Mouse (Mus musculus): ENCODE measurements around the gene Mvb12b. TPM values are rescaled to one million over a fixed set of nuclear protein-coding genes. Genes with fewer than 3 reads are reported as not detected.

The Mvb12b gene
- polyA plus RNA-seq, 1 experiment from 2014 or later = 11.9 TPM

- Histone ChIP-seq H3K4me3 (replicated peaks; ENCODE audit: low read length) (no peak overlapping the region), H3K36me3 (ENCODE audit: control insufficient read depth, insufficient read depth, low read length) (no peaks in the 10 kb centered on the region), H3K4me1 (ENCODE audit: control insufficient read depth, insufficient read depth, low read length) (no peaks in the 10 kb centered on the region), H3K27ac (ENCODE audit: low read length) (no peak overlapping the region), H3K4me2 (ENCODE audit: low read depth, low read length) (no peak overlapping the region), H3K9me3 (replicated peaks; ENCODE audit: control insufficient read depth, low read length) (no peaks in the 10 kb centered on the region; the same call in 1 of the 2 replicates), H3K27me3 (ENCODE audit: control insufficient read depth, insufficient read depth, low read length) (no peaks in the 10 kb centered on the region), H3K9ac (ENCODE audit: low read length) (no peak overlapping the region)
- 38% methylated on average over 6 of the region's 6 CpGs for WGBS
- no peak for ATAC-seq (ENCODE audit: insufficient read depth, low FRiP score)
These were observed 204.7 kb downstream of the Mvb12b start for GRCm38 (mm10) chr2:33683095-33683494.

GRCm38 (mm10) chr2:33682219-33682618 lies 205.5 kb downstream of the Mvb12b start:
- no peak overlapping the region for H3K9ac ChIP-seq (ENCODE audit: low read length)
- H3K27ac ChIP-seq (ENCODE audit: low read length) = no peak overlapping the region
- no peaks in the 10 kb centered on the region; the same call in 1 of the 2 replicates for H3K9me3 ChIP-seq (replicated peaks; ENCODE audit: control insufficient read depth, low read length)
- no peak overlapping the region for H3K4me2 ChIP-seq (ENCODE audit: low read depth, low read length)
- H3K36me3 ChIP-seq (ENCODE audit: control insufficient read depth, insufficient read depth, low read length) = no peaks in the 10 kb centered on the region
- WGBS = 9% methylated on average over 4 of the region's 4 CpGs
- H3K4me1 ChIP-seq (ENCODE audit: control insufficient read depth, insufficient read depth, low read length) = no peaks in the 10 kb centered on the region
- no peak overlapping the region for H3K4me3 ChIP-seq (replicated peaks; ENCODE audit: low read length)
- no peak for ATAC-seq (ENCODE audit: insufficient read depth, low FRiP score)
- no peaks in the 10 kb centered on the region for H3K27me3 ChIP-seq (ENCODE audit: control insufficient read depth, insufficient read depth, low read length)

Other genes with a start within 250 kb of the Mvb12b start
- not detected in 2 replicates for gene Lmx1b, start 247.4 kb downstream of the Mvb12b start, polyA plus RNA-seq (2015; fragmentation: Nextera tagmentation; extraction: Ambion mirVana)

Data from stomach, embryonic 16.5 days (tissue).